Mouse (Mus musculus) gastrocnemius, adult 18-20 months (tissue): ENCODE data around the gene Mapkapk5. TPM values are rescaled to one million over a fixed set of nuclear protein-coding genes. Genes with fewer than 3 reads are reported as not detected.

ENCODE experiments used
- DNase-seq: peaks from one replicate; pipeline ENCODE4 v3.0.0; 2021; ENCODE audit warnings: low spot score
- long read RNA-seq, 2 experiments: library from polyadenylated mRNA; stranded (forward); transcript quantifications; one replicate each; pipeline ENCODE4 v2.0.0; 2021
- total RNA-seq, 2 experiments: library from RNA; stranded (reverse); gene quantifications; 2 replicates each; pipeline ENCODE4 v1.2.3; 2021

Mapkapk5 gene
- total RNA-seq = 100 to 1,000 TPM; 133 to 140 TPM
- long read RNA-seq, experiment 1, transcript Mapkapk5-201 (14 exons, 2,234 nt) = major isoform, 9 of 19 reads
- long read RNA-seq, experiment 1, partial matches to known transcripts = 2 of 19 reads
- long read RNA-seq, experiment 1, other reads (novel, unspliced or antisense) = 3 of 19 reads
- long read RNA-seq, experiment 2, transcript Mapkapk5-201 (14 exons, 2,234 nt) = major isoform, 9 of 12 reads
- long read RNA-seq, experiment 2, partial matches to known transcripts = 1 of 12 reads
- long read RNA-seq, experiment 2, other reads (novel, unspliced or antisense) = 0 of 12 reads

- peak; percentile 96 for DNase-seq
Measured at GRCm38 (mm10) chr5:121545793-121546529, at the start of gene Mapkapk5. TSS of gene Mapkapk5 (minus strand) at chr5:121545905.

- no peak for DNase-seq
Measured at GRCm38 (mm10) chr5:121594714-121595313, 49.1 kb upstream of the Mapkapk5 start.

- DNase-seq = peak; percentile 88
Measured at GRCm38 (mm10) chr5:121593451-121594401, 48.0 kb upstream of the Mapkapk5 start, which contains the start of gene Aldh2. TSS of gene Aldh2 (minus strand) at chr5:121593824.

- peak; percentile 27 for DNase-seq
Measured at GRCm38 (mm10) chr5:121592816-121593407, 47.2 kb upstream of the Mapkapk5 start.

- DNase-seq = no peak
Measured at GRCm38 (mm10) chr5:121592064-121592815, 46.5 kb upstream of the Mapkapk5 start.

GRCm38 (mm10) chr5:121591417-121592063, 45.8 kb upstream of the Mapkapk5 start:
- no peak for DNase-seq

- no peak for DNase-seq
Measured at GRCm38 (mm10) chr5:121589928-121590327, 44.2 kb upstream of the Mapkapk5 start.

- DNase-seq = peak; percentile 64
Measured at GRCm38 (mm10) chr5:121586400-121587039, 40.8 kb upstream of the Mapkapk5 start.

- no peak for DNase-seq
Measured at GRCm38 (mm10) chr5:121585699-121586098, 40.0 kb upstream of the Mapkapk5 start.

- DNase-seq = no peak
Measured at GRCm38 (mm10) chr5:121585005-121585404, 39.3 kb upstream of the Mapkapk5 start.

GRCm38 (mm10) chr5:121583765-121584501, 38.2 kb upstream of the Mapkapk5 start:
- DNase-seq = peak; percentile 97

- no peak for DNase-seq
Measured at GRCm38 (mm10) chr5:121581945-121582344, 36.2 kb upstream of the Mapkapk5 start.

GRCm38 (mm10) chr5:121576927-121577488, 31.3 kb upstream of the Mapkapk5 start:
- peak; percentile 81 for DNase-seq

GRCm38 (mm10) chr5:121575867-121576266, 30.2 kb upstream of the Mapkapk5 start:
- no peak for DNase-seq

- DNase-seq = no peak
Measured at GRCm38 (mm10) chr5:121574145-121574544, 28.4 kb upstream of the Mapkapk5 start.

- DNase-seq = no peak
Measured at GRCm38 (mm10) chr5:121570787-121571186, 25.1 kb upstream of the Mapkapk5 start.

- no peak for DNase-seq
Measured at GRCm38 (mm10) chr5:121569881-121570420, 24.2 kb upstream of the Mapkapk5 start.
